12 mouse cellular contexts compared by ENCODE assay signal in the genomic region with DNA sequence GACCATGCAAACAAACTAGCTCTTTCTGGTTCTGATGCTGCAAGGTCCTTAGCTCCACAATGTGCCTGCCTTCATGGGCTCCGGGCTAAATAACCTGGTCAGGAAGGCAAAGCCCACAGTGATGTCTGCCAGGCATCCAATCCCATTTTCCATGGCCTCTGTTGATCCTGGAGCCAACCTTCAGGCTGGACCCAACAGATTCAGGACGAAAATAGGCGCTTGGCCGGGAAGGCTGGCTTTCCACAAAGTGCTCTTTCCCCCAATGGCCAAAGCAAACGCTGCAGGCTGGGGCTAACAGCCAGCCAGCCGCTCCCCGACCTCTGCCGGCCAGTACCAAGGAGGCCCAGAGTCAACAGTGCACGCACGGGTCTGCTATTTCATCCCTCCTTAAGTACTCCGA.
A peak's percentile ranks its signal among the peaks of the same experiment; 100 is the strongest.
DNase-seq lines count a peak whose midpoint lies in the region; ATAC-seq and TF ChIP-seq lines count a peak whose summit lies in the region.
"Had no signal": no experiment of that assay in that cellular context is flagged by ENCODE, and none has a peak within 500 bp of the region (broad histone marks: within the 10 kb centered on the region; RNA-seq: fewer than 3 reads in every experiment).

No protein-coding gene starts in this region.

- H3K4me1 ChIP-seq in kidney, postnatal 0 days (replicated peaks; ENCODE audit: insufficient read depth, low read length), result no peaks in the 10 kb centered on the region
- H3K4me1 ChIP-seq in kidney, embryonic 15.5 days, result no peaks in the 10 kb centered on the region
- H3K4me1 ChIP-seq: liver, embryonic 13.5 days had no signal

- no peak for TF ChIP-seq CTCF in kidney, postnatal 0 days (IDR thresholded peaks at IDR 0.05; ENCODE audit: low read depth)

- peak; percentile 46 for DNase-seq in gastrocnemius, postnatal 14 days
- no peak for DNase-seq in gastrocnemius, adult 18-20 months (ENCODE audit: low spot score)
- peak; percentile 4 for DNase-seq in kidney, postnatal 0 days (ENCODE audit: low spot score)
- peak; percentile 1 for DNase-seq in retina, embryonic 14.5 days (ENCODE audit: low spot score)
- DNase-seq in retina, postnatal 1 day, result no peak
- DNase-seq in urinary bladder, postnatal 36 days (ENCODE audit: low spot score in 2 of 2), result no peak
- DNase-seq: kidney, postnatal 36 days; liver, embryonic 13.5 days; thymus, postnatal 14 days had no signal

- no peaks in the 10 kb centered on the region for H3K27me3 ChIP-seq in kidney, postnatal 0 days (ENCODE audit: insufficient read depth, low read length)
- peaks cover 30% of the 10 kb centered on the region for H3K27me3 ChIP-seq in kidney, embryonic 15.5 days

- H3K4me2 ChIP-seq in kidney, postnatal 0 days (ENCODE audit: low read length), result no peak overlapping the region
- H3K4me2 ChIP-seq in kidney, embryonic 15.5 days, result no peak overlapping the region
- H3K4me2 ChIP-seq: forebrain, embryonic 12.5 days; liver, embryonic 13.5 days had no signal

- no peaks in the 10 kb centered on the region for H3K9me3 ChIP-seq in kidney, postnatal 0 days (replicated peaks; ENCODE audit: low read length)
- no peaks in the 10 kb centered on the region for H3K9me3 ChIP-seq in kidney, embryonic 15.5 days (replicated peaks)
- H3K9me3 ChIP-seq: forebrain, embryonic 12.5 days; G1E; liver, embryonic 13.5 days had no signal

- ATAC-seq in kidney, postnatal 0 days (replicated peaks; ENCODE audit: low FRiP score, low read depth), result no peak
- no peak for ATAC-seq in kidney, embryonic 15.5 days (replicated peaks; ENCODE audit: low FRiP score)

- H3K9ac ChIP-seq in kidney, postnatal 0 days (ENCODE audit: low read depth, low read length), result no peak overlapping the region
- H3K9ac ChIP-seq in kidney, embryonic 15.5 days, result no peak overlapping the region
- H3K9ac ChIP-seq: forebrain, embryonic 12.5 days; liver, embryonic 13.5 days had no signal

- no peaks in the 10 kb centered on the region for H3K36me3 ChIP-seq in kidney, postnatal 0 days (ENCODE audit: insufficient read depth, low read length)
- no peaks in the 10 kb centered on the region for H3K36me3 ChIP-seq in kidney, embryonic 15.5 days
- H3K36me3 ChIP-seq: forebrain, embryonic 12.5 days; G1E; liver, embryonic 13.5 days had no signal

- no peak overlapping the region for H3K4me3 ChIP-seq in kidney, postnatal 0 days (replicated peaks; ENCODE audit: low read depth, low read length)
- H3K4me3 ChIP-seq in kidney, embryonic 15.5 days (replicated peaks), result no peak overlapping the region
- H3K4me3 ChIP-seq: forebrain, embryonic 12.5 days; liver, embryonic 13.5 days had no signal

- WGBS in kidney, postnatal 0 days, result 39% methylated on average over 11 of the region's 11 CpGs
- WGBS in kidney, embryonic 15.5 days, result 49% methylated on average over 11 of the region's 11 CpGs

- H3K27ac ChIP-seq in kidney, postnatal 0 days, result no peak overlapping the region
- H3K27ac ChIP-seq in kidney, embryonic 15.5 days, result no peak overlapping the region
- H3K27ac ChIP-seq: liver, embryonic 13.5 days had no signal

- intact Hi-C loops in gastrocnemius, postnatal 14 days (cut with DNase I; ENCODE audit: low total_unique reads), result no loop called here

Comparison
In these comparisons a context has a peak if more than half of its experiments do, and no peak if none do; other contexts are left out.
1. DNase-seq: peak in gastrocnemius, postnatal 14 days (single experiment), kidney, postnatal 0 days (single experiment) and retina, embryonic 14.5 days (single experiment); none in gastrocnemius, adult 18-20 months (single experiment), retina, postnatal 1 day (single experiment) and urinary bladder, postnatal 36 days (0 of 2).